Mouse (Mus musculus): ENCODE results near the gene Mei1. TPM values are rescaled to one million over a fixed set of nuclear protein-coding genes. Genes with fewer than 3 reads are reported as not detected.

The Mei1 gene
- polyA plus RNA-seq, 1 experiment from 2014 or later = not detected

DNA sequence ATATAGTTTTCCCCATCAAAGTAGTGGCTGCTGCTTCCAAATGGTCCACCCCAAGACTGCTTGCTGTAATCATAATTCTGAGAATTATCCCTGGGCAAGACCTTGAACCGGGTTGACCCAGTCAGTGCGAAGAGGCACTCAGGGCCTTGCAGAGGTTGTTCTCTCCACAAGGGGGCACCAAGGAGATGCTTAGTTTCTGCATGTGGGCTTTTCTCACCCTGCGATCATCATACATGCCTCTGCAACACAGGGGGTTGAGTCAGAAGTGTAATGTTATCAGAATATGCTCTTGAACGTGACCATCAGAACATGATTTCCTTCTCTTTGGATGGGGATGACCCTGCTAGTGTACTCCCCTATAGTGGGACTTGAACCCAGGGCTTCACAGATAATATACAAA, 68.8 kb downstream of the Mei1 start:
- H3K27me3 ChIP-seq = no peaks in the 10 kb centered on the region
- ATAC-seq (ENCODE audit: insufficient number of reproducible peaks, insufficient read depth, low FRiP score, low TSS enrichment, low read depth) = no peak
- H3K4me1 ChIP-seq (replicated peaks) = no peaks in the 10 kb centered on the region
- no peak overlapping the region for H3K27ac ChIP-seq
- WGBS = 62% methylated on average over 4 of the region's 4 CpGs
- H3K4me2 ChIP-seq = no peak overlapping the region
- H3K9ac ChIP-seq (replicated peaks) = no peak overlapping the region
- peaks cover 28% of the 10 kb centered on the region for H3K36me3 ChIP-seq
- H3K4me3 ChIP-seq (replicated peaks) = no peak overlapping the region
- no peaks in the 10 kb centered on the region for H3K9me3 ChIP-seq

DNA sequence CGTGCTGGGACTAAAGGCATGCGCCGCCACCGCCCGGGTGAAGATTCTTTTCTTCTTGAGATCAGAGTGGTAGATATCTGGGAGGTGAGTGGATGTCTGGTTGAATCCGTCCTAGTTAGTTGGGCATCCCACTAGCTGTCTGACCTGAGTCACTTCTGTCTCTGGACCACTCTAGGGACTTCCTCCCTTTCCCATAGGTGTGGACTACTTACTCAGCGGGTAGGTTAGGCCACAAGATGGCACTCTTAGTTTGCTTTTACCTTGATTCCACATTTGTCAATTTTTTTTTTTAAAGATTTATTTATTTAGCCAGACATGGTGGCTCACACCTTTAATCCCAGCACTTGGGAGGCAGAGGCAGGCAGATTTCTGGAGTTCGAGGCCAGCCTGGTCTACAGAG, 69.4 kb downstream of the Mei1 start:
- H3K36me3 ChIP-seq = peaks cover 26% of the 10 kb centered on the region
- no peak overlapping the region for H3K27ac ChIP-seq
- H3K9ac ChIP-seq (replicated peaks) = no peak overlapping the region
- no peaks in the 10 kb centered on the region for H3K9me3 ChIP-seq
- H3K4me1 ChIP-seq (replicated peaks) = no peaks in the 10 kb centered on the region
- no peak overlapping the region for H3K4me3 ChIP-seq (replicated peaks)
- WGBS = 90% methylated on average over 8 of the region's 8 CpGs
- H3K4me2 ChIP-seq = no peak overlapping the region
- no peaks in the 10 kb centered on the region for H3K27me3 ChIP-seq
- no peak for ATAC-seq (ENCODE audit: insufficient number of reproducible peaks, insufficient read depth, low FRiP score, low TSS enrichment, low read depth)

DNA sequence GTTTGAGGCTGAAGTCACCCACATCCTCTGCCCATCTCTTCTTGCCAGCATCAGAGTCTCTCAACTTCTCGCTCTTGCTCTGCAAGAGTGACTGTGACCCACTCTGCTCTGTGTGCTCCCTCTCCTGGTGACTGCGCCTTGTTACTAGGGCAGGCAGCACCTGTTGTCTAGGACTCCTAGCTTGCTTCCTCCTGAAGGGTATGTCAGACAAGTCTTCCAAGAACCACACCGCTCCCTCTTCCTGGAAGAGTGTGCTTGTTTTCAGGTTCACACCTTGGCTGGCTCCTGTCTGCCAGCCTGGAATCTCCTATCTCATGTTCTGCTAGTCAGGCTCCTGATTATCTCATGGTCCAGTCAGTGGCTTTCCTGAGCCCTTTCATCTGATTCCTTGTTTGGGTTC, 70.6 kb downstream of the Mei1 start:
- Histone ChIP-seq H3K27ac (no peak overlapping the region), H3K4me1 (replicated peaks) (0 out of 2 replicates have a peak, but pooled peaks cover 1% of the 10 kb centered on the region), H3K4me3 (replicated peaks) (no peak overlapping the region), H3K4me2 (no peak overlapping the region), H3K9me3 (no peaks in the 10 kb centered on the region), H3K36me3 (peaks cover 26% of the 10 kb centered on the region), H3K27me3 (no peaks in the 10 kb centered on the region), H3K9ac (replicated peaks) (no peak overlapping the region)
- ATAC-seq (ENCODE audit: insufficient number of reproducible peaks, insufficient read depth, low FRiP score, low TSS enrichment, low read depth) = no peak
- 80% methylated on average over 3 of the region's 3 CpGs for WGBS

DNA sequence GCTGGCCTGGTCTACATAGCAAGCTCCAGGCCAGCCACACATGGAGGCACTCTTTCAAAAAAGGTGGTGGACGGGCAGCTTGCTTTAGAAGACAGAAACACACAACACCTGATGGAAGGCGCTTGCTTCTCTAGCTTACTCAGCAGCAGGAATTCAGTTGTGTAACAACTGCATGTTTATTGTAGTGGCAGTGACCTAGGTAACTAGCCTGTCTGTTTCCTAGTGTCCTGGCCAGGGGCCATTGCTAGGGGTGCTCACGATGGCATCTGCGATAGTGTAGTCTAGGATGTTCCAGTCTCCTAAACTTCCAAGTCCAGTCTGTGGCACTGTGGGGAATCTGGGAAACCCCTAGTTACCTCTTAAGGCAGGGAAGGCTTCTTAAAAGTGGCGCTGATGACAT, 74.4 kb downstream of the Mei1 start:
- WGBS = 86% methylated on average over 5 of the region's 5 CpGs
- H3K27me3 ChIP-seq = no peaks in the 10 kb centered on the region
- no peak overlapping the region for H3K4me3 ChIP-seq (replicated peaks)
- peaks cover 26% of the 10 kb centered on the region for H3K36me3 ChIP-seq
- no peak overlapping the region for H3K9ac ChIP-seq (replicated peaks)
- no peaks in the 10 kb centered on the region for H3K9me3 ChIP-seq
- H3K4me1 ChIP-seq (replicated peaks) = peaks cover 21% of the 10 kb centered on the region
- ATAC-seq (ENCODE audit: insufficient number of reproducible peaks, insufficient read depth, low FRiP score, low TSS enrichment, low read depth) = no peak
- H3K4me2 ChIP-seq = no peak overlapping the region
- 0 out of 2 replicates have a peak overlapping the region, but pooled peaks have one; percentile 20 for H3K27ac ChIP-seq

DNA sequence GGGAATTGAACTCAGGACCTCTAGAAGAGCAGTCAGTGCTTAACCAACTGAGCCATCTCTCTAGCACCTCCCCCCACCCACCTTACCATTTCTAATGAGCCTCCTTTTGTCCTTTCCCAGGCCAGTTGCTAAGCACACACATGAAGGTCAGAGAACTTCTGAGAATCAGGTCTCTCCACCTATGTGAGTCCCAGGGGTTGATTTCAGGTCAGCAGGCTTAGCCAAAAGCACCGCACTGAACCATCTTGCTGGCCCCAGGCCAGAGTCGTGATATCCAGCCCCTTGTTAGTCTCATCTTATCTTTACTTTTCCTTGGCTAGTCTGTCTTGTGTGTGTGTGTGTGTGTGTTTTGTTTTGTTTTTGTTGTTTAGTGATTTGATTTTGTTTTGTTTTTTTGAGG, 75.6 kb downstream of the Mei1 start:
- no peak overlapping the region for H3K4me3 ChIP-seq (replicated peaks)
- 62% methylated on average over 2 of the region's 2 CpGs for WGBS
- H3K4me2 ChIP-seq = no peak overlapping the region
- H3K27me3 ChIP-seq = no peaks in the 10 kb centered on the region
- peaks cover 19% of the 10 kb centered on the region for H3K36me3 ChIP-seq
- H3K4me1 ChIP-seq (replicated peaks) = peaks cover 25% of the 10 kb centered on the region
- H3K27ac ChIP-seq = peak overlapping the region; percentile 95
- H3K9me3 ChIP-seq = no peaks in the 10 kb centered on the region
- ATAC-seq (ENCODE audit: insufficient number of reproducible peaks, insufficient read depth, low FRiP score, low TSS enrichment, low read depth) = no peak
- H3K9ac ChIP-seq (replicated peaks) = 0 out of 2 replicates have a peak overlapping the region, but pooled peaks have one; percentile 0

DNA sequence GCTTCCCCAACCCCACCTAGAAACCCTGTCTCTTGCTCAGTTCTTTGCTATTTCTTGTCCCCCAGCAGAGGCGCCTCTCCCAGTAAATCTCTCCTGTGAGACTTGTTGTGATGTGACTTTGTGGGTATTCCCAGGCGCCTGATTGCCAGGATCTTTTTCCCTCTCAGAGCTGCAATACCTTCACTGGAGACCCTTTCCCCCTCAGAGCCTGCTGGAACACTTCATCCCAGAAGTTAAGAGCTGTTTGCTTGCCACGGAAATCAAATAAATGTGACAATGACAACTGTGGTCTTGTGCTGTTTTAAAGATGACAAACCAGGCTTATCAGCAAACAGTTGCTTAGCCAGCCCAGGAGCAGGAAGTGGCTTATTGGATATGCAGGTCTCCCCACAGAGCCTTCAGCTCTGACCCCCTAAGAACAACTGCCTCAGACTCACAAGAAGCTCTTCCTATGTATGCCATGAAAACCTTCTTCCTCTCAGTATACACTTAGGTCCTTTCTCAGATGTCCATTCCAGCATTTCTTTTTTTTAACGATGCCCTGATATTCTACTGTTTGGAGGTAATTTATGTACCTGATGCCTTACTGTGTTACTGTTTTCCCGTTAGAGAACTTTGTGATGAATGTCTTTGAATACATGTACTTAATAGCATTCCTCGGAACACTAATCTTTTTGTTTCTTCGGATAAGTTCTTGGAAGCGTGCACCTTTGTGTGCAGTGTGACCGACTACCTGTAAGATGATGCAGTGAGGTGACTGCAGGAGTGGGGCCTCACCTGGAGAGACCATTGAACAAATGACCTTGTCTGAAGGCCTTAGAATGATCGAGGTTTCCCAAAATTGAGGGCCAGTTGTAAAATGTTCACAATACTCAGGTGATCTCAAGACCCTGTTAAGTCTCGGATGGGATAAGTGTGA, 76.3 kb downstream of the Mei1 start:
- ATAC-seq (ENCODE audit: insufficient number of reproducible peaks, insufficient read depth, low FRiP score, low TSS enrichment, low read depth) = no peak; the same call in 1 of the 2 replicates
- peak overlapping the region; percentile 85 for H3K4me3 ChIP-seq (replicated peaks)
- WGBS = 16% methylated on average over 11 of the region's 11 CpGs
- H3K4me1 ChIP-seq (replicated peaks) = peaks cover 25% of the 10 kb centered on the region
- H3K27me3 ChIP-seq = no peaks in the 10 kb centered on the region
- H3K27ac ChIP-seq = peak overlapping the region; percentile 95
- H3K9me3 ChIP-seq = no peaks in the 10 kb centered on the region
- peaks cover 19% of the 10 kb centered on the region for H3K36me3 ChIP-seq
- peak overlapping the region; percentile 54 for H3K4me2 ChIP-seq
- peak overlapping the region; percentile 40 for H3K9ac ChIP-seq (replicated peaks)

DNA sequence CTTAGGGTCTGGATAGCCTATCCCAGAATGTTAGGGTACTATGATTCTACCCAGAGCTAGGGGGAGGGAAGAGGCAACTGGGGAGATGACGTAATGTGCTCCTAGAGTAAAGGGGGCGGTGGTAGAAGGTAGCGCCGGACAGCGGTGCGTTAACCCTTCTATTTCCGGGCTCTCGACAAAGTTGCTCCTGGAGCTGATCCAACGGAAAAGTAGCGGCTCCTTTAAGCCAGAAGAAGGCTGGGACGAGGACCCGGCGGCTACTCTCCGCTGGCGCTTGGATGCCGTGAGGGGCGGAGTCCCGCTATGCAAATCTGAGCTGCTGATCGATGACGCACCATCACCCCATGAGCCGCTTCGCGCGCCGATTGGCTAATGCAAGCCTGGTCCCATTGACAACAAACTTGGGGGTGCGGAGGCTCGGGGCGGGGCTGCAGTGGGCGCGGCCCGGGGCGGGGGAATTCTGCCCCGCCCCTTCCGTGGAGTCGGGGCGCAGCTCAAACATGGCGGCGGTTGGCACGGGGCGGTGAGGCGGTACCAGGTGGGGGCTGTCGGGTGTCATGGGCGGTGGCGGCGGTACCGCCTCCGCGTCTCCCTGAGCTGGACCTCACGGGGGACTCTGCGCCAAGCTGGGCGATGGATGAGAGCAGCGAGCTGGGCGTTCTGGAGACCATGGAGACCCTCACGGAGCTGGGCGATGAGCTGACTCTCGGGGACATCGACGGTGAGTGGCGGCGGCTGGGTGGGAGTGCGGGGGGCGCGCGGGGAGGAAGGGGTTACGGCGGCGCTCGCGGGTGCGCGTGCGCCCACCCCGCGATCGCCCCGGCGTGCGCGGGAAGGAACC, 77.2 kb downstream of the Mei1 start, which contains the start of gene Srebf2:
TSS of gene Srebf2 (plus strand) at position 412 of the 841 bp plus-strand sequence.
- WGBS = under 1% methylated on average over 78 of the region's 79 CpGs
- H3K9me3 ChIP-seq = no peaks in the 10 kb centered on the region

DNA sequence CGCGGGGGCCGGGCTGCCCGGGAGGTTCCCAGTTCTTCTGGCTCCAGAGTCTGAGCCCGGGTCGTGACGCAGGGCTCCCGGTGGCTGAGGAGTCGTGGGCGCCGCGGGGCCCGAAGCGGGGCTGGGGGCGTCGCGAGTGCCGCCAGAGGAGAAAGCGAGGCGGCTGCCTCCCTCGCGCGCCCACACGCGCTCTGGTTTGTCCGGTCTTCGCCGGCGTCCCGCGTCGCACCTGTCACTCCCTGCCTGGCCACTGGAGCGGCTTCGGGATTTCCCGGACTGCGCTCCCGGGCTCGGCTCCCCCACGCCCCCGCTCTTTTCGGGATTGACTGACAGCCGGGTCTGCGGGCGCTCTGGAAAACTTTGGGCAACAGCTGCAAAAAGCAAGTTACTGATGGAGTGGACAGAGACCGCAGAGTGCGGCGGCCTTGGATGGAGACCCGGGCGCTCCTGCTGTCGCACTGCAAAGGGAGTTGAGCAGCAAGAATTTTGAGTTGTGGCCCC, 77.9 kb downstream of the Mei1 start:
- WGBS = under 1% methylated on average over 49 of the region's 50 CpGs
- ATAC-seq (ENCODE audit: insufficient number of reproducible peaks, insufficient read depth, low FRiP score, low TSS enrichment, low read depth) = no peak
- no peaks in the 10 kb centered on the region for H3K9me3 ChIP-seq
- H3K36me3 ChIP-seq = peaks cover 8% of the 10 kb centered on the region; the same call in 1 of the 2 replicates
- H3K27me3 ChIP-seq = no peaks in the 10 kb centered on the region
- H3K27ac ChIP-seq = peak overlapping the region; percentile 96
- peak overlapping the region; percentile 88 for H3K9ac ChIP-seq (replicated peaks)
- H3K4me3 ChIP-seq (replicated peaks) = peak overlapping the region; percentile 85
- H3K4me2 ChIP-seq = peak overlapping the region; percentile 78
- H3K4me1 ChIP-seq (replicated peaks) = peaks cover 32% of the 10 kb centered on the region

More for the DNA sequence above, 77.2 kb downstream of the Mei1 start, which contains the start of gene Srebf2:
- Histone ChIP-seq H3K9ac (replicated peaks) (peak within 1 kb of the TSS; percentile 88), H3K4me2 (peak within 1 kb of the TSS; percentile 78), H3K27ac (peak within 1 kb of the TSS; percentile 96), H3K4me1 (replicated peaks) (peaks cover 25% of the 10 kb centered on the region), H3K4me3 (replicated peaks) (peak within 1 kb of the TSS; percentile 85), H3K27me3 (no peaks in the 10 kb centered on the region), H3K36me3 (peaks cover 10% of the 10 kb centered on the region; the same call in 1 of the 2 replicates)
- peak; percentile 96 for ATAC-seq (ENCODE audit: insufficient number of reproducible peaks, insufficient read depth, low FRiP score, low TSS enrichment, low read depth)

DNA sequence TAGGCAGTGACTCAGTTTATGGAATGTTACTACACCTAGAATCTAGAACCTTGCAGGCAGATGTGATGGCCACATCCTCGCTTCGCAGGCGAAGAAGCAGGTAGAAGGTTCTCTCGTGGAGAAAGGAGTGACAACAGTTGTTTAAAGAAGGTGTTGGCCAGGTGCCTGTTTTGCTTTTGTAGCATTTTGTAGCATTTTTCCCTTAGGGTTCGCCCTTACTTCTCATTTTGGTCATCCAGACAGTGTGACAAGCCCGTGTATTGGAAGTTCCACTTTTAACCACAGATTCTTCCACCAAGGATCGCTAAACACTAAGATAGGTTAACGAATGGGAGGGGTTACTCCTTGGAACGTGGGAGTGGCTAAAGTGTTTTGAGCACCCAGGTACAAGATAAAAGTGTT, 78.7 kb downstream of the Mei1 start:
- Histone ChIP-seq H3K9me3 (no peaks in the 10 kb centered on the region), H3K4me1 (replicated peaks) (peaks cover 34% of the 10 kb centered on the region), H3K36me3 (peaks cover 8% of the 10 kb centered on the region; the same call in 1 of the 2 replicates), H3K27ac (peak overlapping the region; percentile 96), H3K4me2 (peak overlapping the region; percentile 78), H3K27me3 (no peaks in the 10 kb centered on the region), H3K4me3 (replicated peaks) (peak overlapping the region; percentile 85), H3K9ac (replicated peaks) (peak overlapping the region; percentile 88)
- WGBS = 30% methylated on average over 9 of the region's 9 CpGs
- ATAC-seq (ENCODE audit: insufficient number of reproducible peaks, insufficient read depth, low FRiP score, low TSS enrichment, low read depth) = no peak

DNA sequence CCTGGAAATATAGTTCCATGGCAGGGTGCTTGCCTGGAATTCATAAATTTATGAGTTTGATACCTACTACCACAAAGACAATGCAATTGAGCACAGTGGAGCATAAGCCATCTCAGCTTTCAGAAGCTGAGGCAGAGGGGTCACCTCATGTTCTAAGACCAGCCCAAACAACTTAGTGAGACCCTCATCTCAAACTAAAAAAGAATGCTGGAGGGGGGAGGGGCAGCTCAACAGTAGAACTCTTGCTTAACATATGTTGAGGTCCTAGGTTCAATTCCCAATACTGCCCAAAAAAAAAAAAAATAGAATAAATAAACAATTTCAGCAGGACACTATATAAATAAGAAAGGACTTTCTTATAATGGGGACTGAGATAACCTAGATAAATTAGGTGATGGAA, 80.2 kb downstream of the Mei1 start:
- no peak for ATAC-seq (ENCODE audit: insufficient number of reproducible peaks, insufficient read depth, low FRiP score, low TSS enrichment, low read depth)
- no peak overlapping the region for H3K4me2 ChIP-seq
- H3K27ac ChIP-seq = no peak overlapping the region
- H3K27me3 ChIP-seq = no peaks in the 10 kb centered on the region
- H3K9ac ChIP-seq (replicated peaks) = no peak overlapping the region
- no peaks in the 10 kb centered on the region for H3K9me3 ChIP-seq
- H3K4me3 ChIP-seq (replicated peaks) = no peak overlapping the region
- H3K36me3 ChIP-seq = peaks cover 8% of the 10 kb centered on the region; the same call in 1 of the 2 replicates
- peaks cover 41% of the 10 kb centered on the region for H3K4me1 ChIP-seq (replicated peaks)

DNA sequence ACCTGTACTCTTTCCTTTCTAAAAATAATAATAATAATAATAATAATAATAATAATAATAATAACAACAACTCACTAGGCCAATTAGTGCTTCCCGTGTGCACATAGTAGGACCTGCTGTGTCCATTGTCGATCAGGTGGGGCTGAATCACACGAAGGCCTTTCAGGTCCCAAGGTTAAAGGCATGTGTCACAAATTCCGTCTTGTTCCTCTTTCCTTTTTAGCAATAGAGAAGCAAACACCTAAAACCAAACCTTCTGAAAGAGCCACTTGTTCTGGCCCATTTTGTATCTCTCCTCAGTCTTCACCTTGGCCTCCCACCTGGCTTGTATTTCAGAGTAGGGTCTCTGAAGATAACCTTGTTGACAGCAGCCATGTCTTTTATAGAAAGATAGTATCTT, 81.4 kb downstream of the Mei1 start:
- no peaks in the 10 kb centered on the region for H3K27me3 ChIP-seq
- H3K4me1 ChIP-seq (replicated peaks) = peaks cover 33% of the 10 kb centered on the region
- peaks cover 8% of the 10 kb centered on the region; the same call in 1 of the 2 replicates for H3K36me3 ChIP-seq
- H3K9me3 ChIP-seq = no peaks in the 10 kb centered on the region
- H3K9ac ChIP-seq (replicated peaks) = no peak overlapping the region
- no peak overlapping the region for H3K4me2 ChIP-seq
- no peak overlapping the region for H3K27ac ChIP-seq
- WGBS = 92% methylated on average over 4 of the region's 4 CpGs
- ATAC-seq (ENCODE audit: insufficient number of reproducible peaks, insufficient read depth, low FRiP score, low TSS enrichment, low read depth) = no peak
- H3K4me3 ChIP-seq (replicated peaks) = no peak overlapping the region

Data from limb, embryonic 12.5 days (tissue).